In the genomic region with DNA sequence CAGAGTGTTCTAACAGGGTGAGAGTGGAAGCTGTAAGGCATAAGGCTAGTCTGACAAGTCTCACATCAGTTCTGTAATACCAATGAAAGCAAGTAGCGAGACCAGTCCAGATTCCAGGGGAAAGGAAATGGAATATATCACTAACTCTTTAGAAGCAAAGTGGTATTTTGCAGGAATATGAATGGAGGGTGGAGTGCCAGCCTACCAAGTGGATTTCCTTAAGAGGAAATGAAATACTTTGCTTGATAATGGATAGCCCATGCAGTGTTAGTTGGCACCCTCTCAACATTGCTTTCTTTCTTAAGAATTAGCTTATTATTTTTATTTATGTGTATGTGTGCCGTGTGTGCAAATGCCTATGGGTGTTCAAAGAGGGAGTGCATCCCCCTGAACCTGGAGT, we compare ENCODE assay signal across 1 mouse cellular context.
TF ChIP-seq lines count a peak whose summit lies in the region.

No protein-coding gene starts in this region.

TF ChIP-seq in MEL, 35 proteins besides CTCF, POLR2A, EP300 and RAD21 (continued from another document):
- TF ChIP-seq POLR2AphosphoS2 (IDR thresholded peaks at IDR 0.05; ENCODE audit: low read length) (no peak), NELFE (IDR thresholded peaks at IDR 0.05; ENCODE audit: low read depth, low read length) (no peak), MAZ (IDR thresholded peaks at IDR 0.05; ENCODE audit: low read depth, low read length) (no peak), UBTF (IDR thresholded peaks at IDR 0.05; ENCODE audit: borderline replicate concordance, insufficient read depth, low read depth, low read length) (no peak), ZMIZ1 (IDR thresholded peaks at IDR 0.05; ENCODE audit: low read depth, low read length) (no peak), TAL1 (IDR thresholded peaks at IDR 0.05; ENCODE audit: low read length) (no peak), RCOR1 (IDR thresholded peaks at IDR 0.05; ENCODE audit: low read depth, low read length) (no peak), TBP (IDR thresholded peaks at IDR 0.05; ENCODE audit: low read depth, low read length) (no peak), KAT2A (conservative IDR thresholded peaks at IDR 0.05; ENCODE audit: low read depth, low read length) (no peak), POLR2AphosphoS5 (IDR thresholded peaks at IDR 0.05; ENCODE audit: borderline replicate concordance, low read depth, low read length) (no peak), MYC (IDR thresholded peaks at IDR 0.05; ENCODE audit: low read depth, low read length) (peak; percentile 73; the same call in 1 of the 2 replicates), MAFK (IDR thresholded peaks at IDR 0.05; ENCODE audit: borderline replicate concordance, low read depth, low read length) (no peak), MAX (IDR thresholded peaks at IDR 0.05; ENCODE audit: low read length) (peak; percentile 59), BHLHE40 (IDR thresholded peaks at IDR 0.05; ENCODE audit: borderline replicate concordance, low read depth, low read length) (no peak), NRF1 (IDR thresholded peaks at IDR 0.05; ENCODE audit: insufficient read depth, low read depth, low read length, poor library complexity, severe bottlenecking) (no peak), ETS1 (IDR thresholded peaks at IDR 0.05; ENCODE audit: low read depth, low read length) (no peak), TCF12 (IDR thresholded peaks at IDR 0.05; ENCODE audit: low read depth, low read length) (no peak), GABPA (IDR thresholded peaks at IDR 0.05; ENCODE audit: low read depth, low read length) (no peak)
